Mouse (Mus musculus): ENCODE data around the gene Neurl4.
A peak's percentile ranks its signal among the peaks of the same experiment; 100 is the strongest.

The Neurl4 gene

GRCm38 (mm10) chr11:69932254-69932653 lies 31.4 kb downstream of the Neurl4 start:
- DNase-seq (ENCODE audit: low spot score) = no peak

- DNase-seq (ENCODE audit: low spot score) = no peak
These were observed 32.2 kb downstream of the Neurl4 start for GRCm38 (mm10) chr11:69933066-69933465.

GRCm38 (mm10) chr11:69934169-69934568 lies 33.3 kb downstream of the Neurl4 start:
- DNase-seq (ENCODE audit: low spot score) = peak; percentile 73

GRCm38 (mm10) chr11:69934681-69935080 lies 33.8 kb downstream of the Neurl4 start:
- DNase-seq (ENCODE audit: low spot score) = no peak

- DNase-seq (ENCODE audit: low spot score) = peak; percentile 71
These were observed 34.4 kb downstream of the Neurl4 start, which contains the start of gene Ybx2 for GRCm38 (mm10) chr11:69935137-69935879. Ybx2 (plus strand) TSS chr11:69935796.

- DNase-seq (ENCODE audit: low spot score) = no peak
These were observed 35.3 kb downstream of the Neurl4 start for GRCm38 (mm10) chr11:69936156-69936555.

- DNase-seq (ENCODE audit: low spot score) = no peak
These were observed 36.0 kb downstream of the Neurl4 start for GRCm38 (mm10) chr11:69936714-69937347.

GRCm38 (mm10) chr11:69937385-69937784 lies 36.5 kb downstream of the Neurl4 start:
- DNase-seq (ENCODE audit: low spot score) = no peak

- DNase-seq (ENCODE audit: low spot score) = no peak
These were observed 37.0 kb downstream of the Neurl4 start for GRCm38 (mm10) chr11:69937834-69938233.

GRCm38 (mm10) chr11:69938401-69938979 lies 37.6 kb downstream of the Neurl4 start:
- no peak for DNase-seq (ENCODE audit: low spot score)

GRCm38 (mm10) chr11:69939181-69939580 lies 38.3 kb downstream of the Neurl4 start:
- no peak for DNase-seq (ENCODE audit: low spot score)

- no peak for DNase-seq (ENCODE audit: low spot score)
These were observed 38.9 kb downstream of the Neurl4 start for GRCm38 (mm10) chr11:69939731-69940130.

- no peak for DNase-seq (ENCODE audit: low spot score)
These were observed 40.1 kb downstream of the Neurl4 start for GRCm38 (mm10) chr11:69940962-69941361.

- no peak for DNase-seq (ENCODE audit: low spot score)
These were observed 44.3 kb downstream of the Neurl4 start for GRCm38 (mm10) chr11:69945216-69945615.

- no peak for DNase-seq (ENCODE audit: low spot score)
These were observed 45.4 kb downstream of the Neurl4 start for GRCm38 (mm10) chr11:69945997-69946891.

GRCm38 (mm10) chr11:69947337-69948065 lies 46.6 kb downstream of the Neurl4 start:
- no peak for DNase-seq (ENCODE audit: low spot score)

- DNase-seq (ENCODE audit: low spot score) = peak; percentile 81
These were observed 47.3 kb downstream of the Neurl4 start, which contains the start of gene Slc2a4 for GRCm38 (mm10) chr11:69948066-69948762. Slc2a4 (minus strand) TSS chr11:69948188.

- DNase-seq (ENCODE audit: low spot score) = peak; percentile 62
These were observed 47.9 kb downstream of the Neurl4 start for GRCm38 (mm10) chr11:69948763-69949150.

- DNase-seq (ENCODE audit: low spot score) = no peak
These were observed 50.1 kb downstream of the Neurl4 start for GRCm38 (mm10) chr11:69950807-69951459.

- DNase-seq (ENCODE audit: low spot score) = no peak
These were observed 51.4 kb downstream of the Neurl4 start for GRCm38 (mm10) chr11:69952274-69952673.

Measured in ovary, adult 18-20 months (tissue).